Mouse (Mus musculus) neural tube, embryonic 15.5 days (tissue): ENCODE data around the gene Usp51. TPM values are rescaled to one million over a fixed set of nuclear protein-coding genes. Genes with fewer than 3 reads are reported as not detected.
A peak's percentile ranks its signal among the peaks of the same experiment; 100 is the strongest.
"Not testable (repeated sequence)": the region's sequence is repeated elsewhere in the genome, so short reads cannot be mapped to it uniquely, and the experiment has no call there.

Source experiments
- ATAC-seq: fragments of 200-750 bp; cut with Nextera tagmentation; 2 replicates; pipeline ENCODE4 v1.8.0; 2017; ENCODE audit warnings: mild to moderate bottlenecking, moderate TSS enrichment, moderate library complexity; ENCODE audit not compliant: low FRiP score
- H3K27ac ChIP-seq: fragments of 300-500 bp; sonication (generic); replicated peaks from 2 replicates; pipeline ENCODE4 v1.5.1; 2015; ENCODE audit warnings: mild to moderate bottlenecking, inconsistent platforms
- H3K27me3 ChIP-seq: fragments of 300-500 bp; sonication (generic); replicated peaks from 2 replicates; pipeline ENCODE4 v1.6.1; 2015; ENCODE audit warnings: inconsistent platforms
- H3K36me3 ChIP-seq: fragments of 300-500 bp; sonication (generic); 2 replicates; pipeline ENCODE4 v1.6.1; 2015; ENCODE audit warnings: inconsistent platforms
- H3K4me1 ChIP-seq: fragments of 300-500 bp; sonication (generic); 2 replicates; pipeline ENCODE4 v1.6.1; 2015; ENCODE audit warnings: inconsistent platforms
- H3K4me2 ChIP-seq: fragments of 300-500 bp; sonication (generic); 2 replicates; pipeline ENCODE4 v1.6.1; 2015; ENCODE audit warnings: inconsistent platforms, mild to moderate bottlenecking, moderate library complexity
- H3K4me3 ChIP-seq: fragments of 300-500 bp; sonication (generic); replicated peaks from 2 replicates; pipeline ENCODE4 v1.5.1; 2015; ENCODE audit warnings: mild to moderate bottlenecking, inconsistent platforms
- H3K9ac ChIP-seq: fragments of 300-500 bp; sonication (generic); replicated peaks from 2 replicates; pipeline ENCODE4 v1.6.1; 2015; ENCODE audit warnings: mild to moderate bottlenecking, inconsistent platforms
- H3K9me3 ChIP-seq: fragments of 300-500 bp; sonication (generic); replicated peaks from 2 replicates; pipeline ENCODE4 v1.6.1; 2016; ENCODE audit warnings: inconsistent platforms
- WGBS: fragments of 180-500 bp; shearing (Covaris S2); methylation state at CpG from one replicate; pipeline ENCODE4 v1.1.7; 2015; ENCODE audit warnings: mixed read lengths; 5-methylcytosine and 5-hydroxymethylcytosine counted together
- polyA plus RNA-seq: library from polyadenylated mRNA; unstranded; fragments of >200 nt; fragmentation: Nextera tagmentation; extraction: Ambion mirVana; gene quantifications from 2 replicates; pipeline ENCODE4 v1.2.1, GENCODE M21; 2015

The Usp51 gene
- 2.2 and 2.9 TPM in 2 replicates for polyA plus RNA-seq

DNA sequence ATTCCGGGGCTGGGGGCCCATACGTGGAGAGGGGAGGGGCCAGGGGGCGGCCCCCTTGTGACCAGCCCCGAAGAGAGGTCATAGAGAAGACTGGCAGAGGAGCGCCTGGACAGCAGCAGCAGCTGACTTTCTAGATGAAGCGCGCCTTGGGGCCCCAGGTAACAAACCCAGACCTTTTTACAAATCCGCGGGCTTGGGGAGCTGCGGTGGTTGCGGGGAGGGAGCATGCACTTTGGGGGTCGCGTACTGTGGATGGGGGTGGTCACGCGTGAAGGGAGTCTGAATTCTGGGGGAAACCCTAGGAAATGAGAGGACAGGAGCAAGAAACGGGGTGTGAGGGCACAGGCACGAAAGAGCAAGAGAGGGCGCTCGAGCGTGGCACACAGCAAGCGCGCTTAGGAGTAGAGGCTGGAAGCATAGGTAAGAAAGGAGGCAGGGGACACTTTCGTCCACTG lies at the start of gene Usp51:
TSS of gene Usp51 (plus strand) at position 83 of the 455 bp plus-strand sequence.
- H3K9me3 ChIP-seq: no peaks in the 10 kb centered on the region
- H3K36me3 ChIP-seq: no peaks in the 10 kb centered on the region
- no peaks in the 10 kb centered on the region for H3K4me1 ChIP-seq
- peak; percentile 89 for ATAC-seq
- 17% methylated on average over 23 of the region's 23 CpGs for WGBS
- H3K9ac ChIP-seq: peak within 1 kb of the TSS; percentile 61
- peak within 1 kb of the TSS; percentile 86 for H3K27ac ChIP-seq
- peak within 1 kb of the TSS; percentile 59 for H3K4me2 ChIP-seq
- H3K4me3 ChIP-seq: peak within 1 kb of the TSS; percentile 55
- H3K27me3 ChIP-seq: no peaks in the 10 kb centered on the region

- no peak for ATAC-seq
- no peaks in the 10 kb centered on the region for H3K9me3 ChIP-seq
Observed at GRCm38 (mm10) chrX:152969606-152970005, 36.7 kb upstream of the Usp51 start.

DNA sequence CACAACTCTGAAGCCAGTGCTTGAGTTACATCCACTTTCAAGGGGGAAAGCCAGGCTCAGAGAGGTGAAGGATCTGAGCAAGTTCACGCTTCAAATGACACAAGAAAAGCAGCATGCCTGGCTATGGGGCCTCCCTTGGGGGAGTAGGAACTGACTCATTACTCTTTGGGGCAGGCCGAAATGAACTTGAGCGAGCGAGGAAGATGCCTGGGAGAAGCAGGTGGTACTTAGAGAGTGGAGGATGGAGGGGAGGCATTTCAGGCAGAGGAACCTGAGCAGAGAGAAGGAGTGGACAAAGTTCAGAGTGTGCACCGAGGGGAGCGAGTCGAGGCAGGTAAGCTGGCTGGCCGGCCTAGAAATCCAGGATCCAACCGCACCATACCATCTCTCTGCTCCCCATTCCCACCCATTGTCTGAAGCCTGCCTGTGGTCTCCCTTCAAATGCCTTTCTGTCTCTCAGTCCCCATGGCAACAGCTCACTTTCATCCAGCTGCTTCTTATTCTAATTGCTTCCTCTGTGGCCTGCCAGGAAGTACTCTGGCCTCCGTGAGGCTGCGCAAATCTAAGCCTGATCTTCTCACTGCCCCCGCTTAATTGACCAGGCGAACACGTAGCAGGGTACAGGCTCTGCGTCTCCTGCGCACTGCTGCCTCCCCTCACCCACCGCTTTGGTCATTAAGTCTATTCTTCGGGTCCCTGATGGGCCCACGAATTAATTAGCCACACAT lies 32.6 kb upstream of the Usp51 start:
- peak; percentile 94 for ATAC-seq
- H3K27ac ChIP-seq: peak overlapping the region; percentile 71; the same call in 1 of the 2 replicates

More at GRCm38 (mm10) chrX:152969606-152970005, 36.7 kb upstream of the Usp51 start:
- no peak overlapping the region for H3K9ac ChIP-seq
- H3K27me3 ChIP-seq: no peaks in the 10 kb centered on the region
- no peak overlapping the region for H3K27ac ChIP-seq
- H3K4me2 ChIP-seq: no peak overlapping the region
- H3K36me3 ChIP-seq: no peaks in the 10 kb centered on the region
- 48% methylated on average over 6 of the region's 6 CpGs for WGBS
- no peak overlapping the region for H3K4me3 ChIP-seq
- peaks cover 4% of the 10 kb centered on the region for H3K4me1 ChIP-seq

GRCm38 (mm10) chrX:152974204-152974661 lies 32.0 kb upstream of the Usp51 start:
- WGBS: 7% methylated on average over 6 of the region's 10 CpGs
- no peaks in the 10 kb centered on the region for H3K36me3 ChIP-seq
- ATAC-seq: peak; percentile 57
- H3K27me3 ChIP-seq: peaks cover 8% of the 10 kb centered on the region; the same call in 1 of the 2 replicates
- H3K9ac ChIP-seq: no peak overlapping the region
- H3K27ac ChIP-seq: peak overlapping the region; percentile 71
- no peak overlapping the region for H3K4me3 ChIP-seq
- peak overlapping the region; percentile 35 for H3K4me2 ChIP-seq
- peaks cover 8% of the 10 kb centered on the region for H3K4me1 ChIP-seq
- H3K9me3 ChIP-seq: no peaks in the 10 kb centered on the region

More for the DNA sequence above, 32.6 kb upstream of the Usp51 start:
- WGBS: 22% methylated on average over 6 of the region's 19 CpGs
- not testable (repeated sequence) for H3K27me3 ChIP-seq, H3K4me1 ChIP-seq, H3K9me3 ChIP-seq, H3K36me3 ChIP-seq, H3K4me3 ChIP-seq, H3K9ac ChIP-seq
- H3K4me2 ChIP-seq: peak overlapping the region; percentile 35

- WGBS: 94% methylated on average over 6 of the region's 6 CpGs
- ATAC-seq: no peak
Observed at GRCm38 (mm10) chrX:152976538-152976937, 29.7 kb upstream of the Usp51 start.

GRCm38 (mm10) chrX:152985009-152985408 lies 21.3 kb upstream of the Usp51 start:
- Histone ChIP-seq H3K9me3 (no peaks in the 10 kb centered on the region), H3K36me3 (no peaks in the 10 kb centered on the region), H3K4me3 (no peak overlapping the region), H3K9ac (no peak overlapping the region), H3K27me3 (0 out of 2 replicates have a peak, but pooled peaks cover 4% of the 10 kb centered on the region), H3K27ac (no peak overlapping the region), H3K4me1 (no peaks in the 10 kb centered on the region), H3K4me2 (no peak overlapping the region)
- WGBS: 73% methylated on average over 2 of the region's 2 CpGs
- ATAC-seq: no peak

More at GRCm38 (mm10) chrX:152976538-152976937, 29.7 kb upstream of the Usp51 start:
- Histone ChIP-seq H3K27ac (no peak overlapping the region), H3K9me3 (no peaks in the 10 kb centered on the region), H3K4me1 (peaks cover 8% of the 10 kb centered on the region), H3K27me3 (peaks cover 8% of the 10 kb centered on the region; the same call in 1 of the 2 replicates), H3K4me3 (no peak overlapping the region), H3K36me3 (no peaks in the 10 kb centered on the region), H3K9ac (no peak overlapping the region), H3K4me2 (no peak overlapping the region)

DNA sequence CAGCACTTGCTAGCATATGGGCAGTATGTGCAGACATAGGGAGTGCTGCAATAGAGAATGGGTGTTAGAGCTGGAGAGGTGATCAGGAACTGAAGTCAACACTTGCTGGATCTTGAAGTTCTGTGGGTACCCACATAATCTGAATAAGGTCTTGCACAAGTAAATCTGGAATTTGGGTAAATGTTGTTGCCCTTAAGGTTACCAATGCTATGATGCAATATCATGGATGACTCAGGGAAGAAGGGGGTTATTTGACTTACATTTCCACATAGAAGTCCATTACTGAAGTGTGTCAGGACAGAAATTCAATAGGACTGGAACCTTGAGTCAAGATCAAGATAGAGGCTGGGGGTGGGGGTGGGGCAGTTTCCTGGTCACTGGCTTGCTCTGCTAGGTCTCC lies 16.4 kb upstream of the Usp51 start:
- not testable (repeated sequence) for H3K27ac ChIP-seq, H3K9me3 ChIP-seq, ATAC-seq, H3K27me3 ChIP-seq, H3K4me3 ChIP-seq, H3K4me2 ChIP-seq, H3K4me1 ChIP-seq, H3K36me3 ChIP-seq, H3K9ac ChIP-seq

GRCm38 (mm10) chrX:152996105-152996504 lies 10.2 kb upstream of the Usp51 start:
- ATAC-seq, H3K27ac ChIP-seq: not testable (repeated sequence)
- WGBS: no CpG with 5 or more reads among the region's 3 CpGs

GRCm38 (mm10) chrX:153007021-153007684 lies 884 bp downstream of the Usp51 start:
- peak; percentile 95 for ATAC-seq
- H3K27me3 ChIP-seq: no peaks in the 10 kb centered on the region; the same call in 1 of the 2 replicates
- H3K9me3 ChIP-seq: no peaks in the 10 kb centered on the region
- no peaks in the 10 kb centered on the region for H3K36me3 ChIP-seq
- H3K4me1 ChIP-seq: no peaks in the 10 kb centered on the region
- peak overlapping the region; percentile 86 for H3K27ac ChIP-seq
- WGBS: 20% methylated on average over 58 of the region's 58 CpGs
- peak overlapping the region; percentile 55 for H3K4me3 ChIP-seq
- peak overlapping the region; percentile 59 for H3K4me2 ChIP-seq
- H3K9ac ChIP-seq: peak overlapping the region; percentile 61

More at GRCm38 (mm10) chrX:152996105-152996504, 10.2 kb upstream of the Usp51 start:
- H3K9ac ChIP-seq, H3K4me1 ChIP-seq, H3K36me3 ChIP-seq, H3K27me3 ChIP-seq, H3K4me2 ChIP-seq, H3K4me3 ChIP-seq, H3K9me3 ChIP-seq: not testable (repeated sequence)

- WGBS: 25% methylated on average over 9 of the region's 9 CpGs
- Histone ChIP-seq H3K27me3 (peaks cover 2% of the 10 kb centered on the region; the same call in 1 of the 2 replicates), H3K9me3 (no peaks in the 10 kb centered on the region), H3K27ac (peak overlapping the region; percentile 86), H3K36me3 (no peaks in the 10 kb centered on the region), H3K4me2 (peak overlapping the region; percentile 59), H3K4me3 (peak overlapping the region; percentile 55), H3K9ac (peak overlapping the region; percentile 61), H3K4me1 (no peaks in the 10 kb centered on the region)
- ATAC-seq: no peak
Observed at GRCm38 (mm10) chrX:153007685-153008047, 1.4 kb downstream of the Usp51 start.

GRCm38 (mm10) chrX:153025255-153025654 lies 19.0 kb downstream of the Usp51 start:
- not testable (repeated sequence) for H3K9me3 ChIP-seq, H3K27ac ChIP-seq, H3K4me2 ChIP-seq, H3K27me3 ChIP-seq, H3K4me3 ChIP-seq, H3K4me1 ChIP-seq, ATAC-seq, H3K9ac ChIP-seq, H3K36me3 ChIP-seq
- WGBS: no CpG with 5 or more reads among the region's 3 CpGs

GRCm38 (mm10) chrX:153025709-153026108 lies 19.4 kb downstream of the Usp51 start:
- not testable (repeated sequence) for H3K27me3 ChIP-seq, ATAC-seq
- WGBS: 92% methylated on average over 3 of the region's 3 CpGs

More at GRCm38 (mm10) chrX:153025709-153026108, 19.4 kb downstream of the Usp51 start:
- H3K9ac ChIP-seq, H3K4me1 ChIP-seq, H3K4me3 ChIP-seq, H3K36me3 ChIP-seq, H3K9me3 ChIP-seq, H3K27ac ChIP-seq, H3K4me2 ChIP-seq: not testable (repeated sequence)
